Mouse (Mus musculus) cortical plate, adult 2 months (tissue): ENCODE data around the gene Cyp1a2. TPM values are rescaled to one million over a fixed set of nuclear protein-coding genes. Genes with fewer than 3 reads are reported as not detected.

Experiments used
- H3K27ac ChIP-seq: fragments of 200-500 bp; 2 replicates; pipeline ENCODE4 v1.5.1; 2012; ENCODE audit warnings: low read length, control low read depth, inconsistent platforms; ENCODE audit not compliant: insufficient read depth
- H3K4me1 ChIP-seq: fragments of 200-500 bp; 2 replicates; pipeline ENCODE4 v1.6.1; 2011; ENCODE audit warnings: low read length; ENCODE audit not compliant: control insufficient read depth, insufficient read depth
- H3K4me3 ChIP-seq: fragments of 200-500 bp; 2 replicates; pipeline ENCODE4 v1.5.1; 2011; ENCODE audit warnings: mild to moderate bottlenecking, low read length, control low read depth; ENCODE audit not compliant: insufficient read depth
- CTCF ChIP-seq: fragments of 200-500 bp; IDR thresholded peaks from 2 replicates; pipeline ENCODE4 v1.5.1; 2011; ENCODE audit warnings: mild to moderate bottlenecking, control low read depth, low read length; ENCODE audit not compliant: insufficient read depth; ENCODE audit errors: extremely low read depth
- POLR2A ChIP-seq: fragments of 200-500 bp; IDR thresholded peaks from 2 replicates; pipeline ENCODE4 v1.6.1; 2011; ENCODE audit warnings: mild to moderate bottlenecking, low read length, control low read depth; ENCODE audit not compliant: insufficient read depth; ENCODE audit errors: extremely low read depth
- polyA plus RNA-seq: library from polyadenylated mRNA; depleted of rRNA; stranded (reverse); fragments of >200 nt; gene quantifications from 2 replicates; pipeline ENCODE4 v1.2.3, GENCODE M21; 2012

The Cyp1a2 gene
- polyA plus RNA-seq, 1 experiment: not detected

- peaks cover 5% of the 10 kb centered on the region; the same call in 1 of the 2 replicates for H3K4me1 ChIP-seq
- no peak for TF ChIP-seq POLR2A
- no peak for TF ChIP-seq CTCF
- H3K27ac ChIP-seq: peak overlapping the region; percentile 83
- H3K4me3 ChIP-seq: peak overlapping the region; percentile 59
These were observed 25.3 kb upstream of the Cyp1a2 start for GRCm38 (mm10) chr9:57708720-57709274.

GRCm38 (mm10) chr9:57708068-57708719 lies 24.7 kb upstream of the Cyp1a2 start, which contains the start of gene Edc3:
Edc3 (plus strand) TSS chr9:57708540.
- Histone ChIP-seq H3K4me3 (peak within 1 kb of the TSS; percentile 59), H3K27ac (peak within 1 kb of the TSS; percentile 83), H3K4me1 (peaks cover 5% of the 10 kb centered on the region; the same call in 1 of the 2 replicates)
- TF ChIP-seq CTCF (no peak), POLR2A (peak; percentile 79)

GRCm38 (mm10) chr9:57706496-57706895 lies 23.0 kb upstream of the Cyp1a2 start:
- Histone ChIP-seq H3K4me3 (no peak overlapping the region), H3K27ac (no peak overlapping the region), H3K4me1 (peaks cover 5% of the 10 kb centered on the region; the same call in 1 of the 2 replicates)
- no peak for TF ChIP-seq POLR2A

GRCm38 (mm10) chr9:57698466-57699150 lies 15.1 kb upstream of the Cyp1a2 start:
- peaks cover 2% of the 10 kb centered on the region; the same call in 1 of the 2 replicates for H3K4me1 ChIP-seq
- H3K27ac ChIP-seq: no peak overlapping the region
- no peak overlapping the region for H3K4me3 ChIP-seq
- no peak for TF ChIP-seq POLR2A
- no peak for TF ChIP-seq CTCF

GRCm38 (mm10) chr9:57697380-57697779 lies 13.9 kb upstream of the Cyp1a2 start:
- TF ChIP-seq POLR2A (no peak), CTCF (no peak)
- H3K4me3 ChIP-seq: no peak overlapping the region
- peaks cover 2% of the 10 kb centered on the region; the same call in 1 of the 2 replicates for H3K4me1 ChIP-seq
- H3K27ac ChIP-seq: no peak overlapping the region

- H3K27ac ChIP-seq: no peak overlapping the region
These were observed 13.1 kb upstream of the Cyp1a2 start for GRCm38 (mm10) chr9:57696380-57697285.

GRCm38 (mm10) chr9:57694108-57694507 lies 10.6 kb upstream of the Cyp1a2 start:
- H3K4me1 ChIP-seq: peaks cover 2% of the 10 kb centered on the region; the same call in 1 of the 2 replicates
- H3K27ac ChIP-seq: no peak overlapping the region
- TF ChIP-seq CTCF: no peak
- TF ChIP-seq POLR2A: no peak
- no peak overlapping the region for H3K4me3 ChIP-seq

More at GRCm38 (mm10) chr9:57696380-57697285, 13.1 kb upstream of the Cyp1a2 start:
- TF ChIP-seq CTCF (no peak), POLR2A (no peak)
- Histone ChIP-seq H3K4me3 (peak overlapping the region; percentile 43), H3K4me1 (peaks cover 2% of the 10 kb centered on the region; the same call in 1 of the 2 replicates)

- Histone ChIP-seq H3K4me1 (no peaks in the 10 kb centered on the region), H3K27ac (no peak overlapping the region), H3K4me3 (no peak overlapping the region)
- no peak for TF ChIP-seq CTCF
- no peak for TF ChIP-seq POLR2A
These were observed 5.1 kb upstream of the Cyp1a2 start for GRCm38 (mm10) chr9:57688606-57689005.

- H3K4me1 ChIP-seq: no peaks in the 10 kb centered on the region
- H3K27ac ChIP-seq: no peak overlapping the region
- no peak for TF ChIP-seq POLR2A
- 0 out of 2 replicates have a peak, but pooled peaks have one; percentile 15 for TF ChIP-seq CTCF
These were observed 4.7 kb upstream of the Cyp1a2 start for GRCm38 (mm10) chr9:57688158-57688557.

More at GRCm38 (mm10) chr9:57688158-57688557, 4.7 kb upstream of the Cyp1a2 start:
- H3K4me3 ChIP-seq: no peak overlapping the region
